Mouse (Mus musculus): ENCODE results near the gene Lpcat1. TPM values are rescaled to one million over a fixed set of nuclear protein-coding genes. Genes with fewer than 3 reads are reported as not detected.

Lpcat1 gene
- 15.7 and 18.0 TPM in 2 replicates for polyA plus RNA-seq (2015; fragmentation: Nextera tagmentation; extraction: Ambion mirVana)

DNA sequence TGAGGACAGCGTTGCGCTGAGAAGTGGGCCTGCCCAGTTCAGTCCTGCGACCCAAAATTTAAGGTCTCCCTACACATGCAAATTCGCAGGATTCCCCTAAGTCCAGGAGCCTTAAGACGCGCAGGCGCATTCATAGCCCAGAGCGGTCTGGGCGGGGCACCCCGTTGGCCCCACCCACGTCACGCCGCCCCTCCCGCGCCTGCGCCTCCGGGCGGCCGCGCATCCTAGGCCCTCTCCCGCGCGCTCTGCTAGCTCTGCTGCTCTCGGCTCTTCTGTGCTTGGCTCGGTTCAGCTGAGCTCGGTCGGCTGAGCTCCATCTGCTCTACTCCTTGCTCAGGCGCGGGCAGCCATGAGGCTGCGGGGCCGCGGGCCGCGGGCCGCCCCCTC lies at the start of gene Lpcat1:
TSS of gene Lpcat1 (plus strand) at position 164 of the 387 bp plus-strand sequence.
- peak; percentile 88 for DNase-seq (ENCODE audit: low spot score)

DNA sequence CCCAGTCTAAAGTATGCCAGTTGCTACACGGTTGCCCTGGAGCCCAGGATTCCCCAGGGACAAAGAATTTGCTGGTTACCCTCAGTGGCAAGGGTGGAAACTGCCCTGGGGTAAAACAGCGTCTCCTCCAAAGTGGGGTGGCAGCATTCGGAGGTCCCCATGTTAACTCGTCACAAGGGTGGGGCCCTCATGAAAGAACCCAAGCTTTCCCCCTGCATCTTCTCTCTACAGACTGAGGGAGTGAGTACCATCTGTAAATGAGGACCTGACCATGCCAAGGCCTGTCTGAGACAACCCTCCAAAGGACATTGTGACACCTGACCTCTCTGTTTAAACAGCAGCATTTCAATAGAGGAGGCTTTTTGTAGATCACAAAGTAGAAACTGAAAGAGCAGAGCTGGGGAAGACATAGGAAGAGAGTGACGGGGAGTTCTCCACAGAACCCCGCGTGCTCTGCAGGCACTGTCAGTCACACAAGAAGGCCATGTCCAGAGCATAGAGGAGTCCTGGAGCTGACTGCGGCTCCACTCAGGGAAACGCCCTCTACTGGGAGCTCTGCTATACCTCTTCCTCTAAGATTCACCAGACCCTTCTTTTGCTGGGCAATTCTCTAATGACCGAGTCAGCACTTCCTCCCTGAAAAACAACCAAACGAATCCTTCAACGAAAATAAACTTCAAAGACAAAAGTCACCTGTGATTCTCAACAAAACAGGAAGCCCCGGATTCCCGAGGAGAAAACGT lies 49.3 kb upstream of the Lpcat1 start:
- peak; percentile 8 for DNase-seq (ENCODE audit: low spot score)

DNA sequence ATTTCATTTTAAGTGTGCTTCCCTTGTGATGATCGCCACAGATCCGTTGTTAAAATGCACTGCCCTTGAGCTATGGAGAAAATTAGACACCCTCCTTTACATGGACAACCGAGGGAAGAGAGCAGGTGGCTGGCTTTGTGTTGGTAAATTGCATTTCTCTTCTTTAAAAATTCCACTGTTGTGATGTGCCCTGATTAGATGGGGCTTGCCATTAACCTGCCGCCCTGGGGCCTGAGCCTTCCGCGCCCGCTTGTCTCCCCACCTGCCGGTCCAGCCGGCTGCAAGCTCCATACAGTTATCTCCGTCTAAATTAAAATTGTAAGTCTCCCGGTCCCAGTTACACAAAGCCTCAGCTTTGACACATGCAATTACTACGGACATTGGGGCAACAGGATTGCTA lies 48.7 kb upstream of the Lpcat1 start:
- no peak for DNase-seq (ENCODE audit: low spot score)

DNA sequence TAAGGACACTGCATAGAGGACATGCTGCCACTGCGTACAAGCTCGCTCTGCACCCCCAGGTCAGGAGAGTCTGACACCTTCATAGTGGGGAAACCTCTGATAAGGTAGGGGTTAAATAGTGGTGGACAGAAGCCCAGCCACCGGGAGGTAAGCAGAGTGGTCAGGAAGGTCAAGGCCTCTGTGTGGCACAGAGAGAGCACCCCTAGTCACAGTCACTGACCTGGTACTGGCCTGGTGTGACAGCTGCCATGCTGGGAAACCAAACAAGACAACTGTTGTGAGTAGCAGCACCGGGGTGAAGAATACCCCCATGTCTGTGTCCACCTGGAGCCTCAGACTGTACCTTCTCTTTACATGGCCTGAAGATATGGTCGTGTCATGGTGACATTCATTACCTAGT lies 47.8 kb upstream of the Lpcat1 start:
- DNase-seq (ENCODE audit: low spot score) = no peak

DNA sequence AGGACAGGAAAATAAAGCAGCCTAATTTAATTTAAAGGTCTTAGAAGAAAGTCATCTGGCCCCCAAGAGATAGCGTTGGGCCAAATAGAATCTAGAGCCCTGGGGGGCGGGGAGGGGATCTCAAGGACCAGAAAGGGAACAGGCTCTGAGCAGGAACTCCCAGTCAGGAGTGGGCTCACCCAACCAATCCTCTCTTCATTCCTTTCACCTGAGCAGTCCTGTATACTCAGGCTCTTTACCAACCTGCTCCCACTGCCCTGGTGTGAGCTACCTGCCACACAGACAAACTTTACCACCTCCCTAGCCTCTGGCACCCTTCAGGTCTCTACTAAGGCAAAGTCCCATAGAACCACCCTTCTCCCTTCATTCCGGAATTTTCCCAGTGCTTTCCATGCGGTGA lies 44.0 kb upstream of the Lpcat1 start:
- DNase-seq (ENCODE audit: low spot score) = no peak

DNA sequence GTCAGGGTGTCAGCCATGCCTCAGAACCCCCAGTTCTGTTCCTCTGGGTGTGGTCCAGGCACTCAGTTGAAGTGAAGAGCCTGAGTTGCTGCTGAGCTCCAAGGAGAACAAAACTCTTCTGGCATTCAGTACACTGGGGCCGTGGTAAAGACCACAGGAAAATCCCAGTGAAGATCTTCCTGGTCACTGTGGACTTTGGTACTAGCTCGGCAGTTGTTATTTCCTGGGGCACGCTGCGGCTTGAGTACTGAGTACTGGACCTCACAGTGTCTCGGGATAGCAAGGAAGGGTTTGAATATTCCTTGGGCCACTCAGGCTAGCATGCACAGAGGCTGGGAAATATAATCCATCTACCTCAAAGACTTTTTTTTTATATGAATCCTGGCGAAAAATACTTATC lies 42.0 kb upstream of the Lpcat1 start:
- DNase-seq (ENCODE audit: low spot score) = no peak

DNA sequence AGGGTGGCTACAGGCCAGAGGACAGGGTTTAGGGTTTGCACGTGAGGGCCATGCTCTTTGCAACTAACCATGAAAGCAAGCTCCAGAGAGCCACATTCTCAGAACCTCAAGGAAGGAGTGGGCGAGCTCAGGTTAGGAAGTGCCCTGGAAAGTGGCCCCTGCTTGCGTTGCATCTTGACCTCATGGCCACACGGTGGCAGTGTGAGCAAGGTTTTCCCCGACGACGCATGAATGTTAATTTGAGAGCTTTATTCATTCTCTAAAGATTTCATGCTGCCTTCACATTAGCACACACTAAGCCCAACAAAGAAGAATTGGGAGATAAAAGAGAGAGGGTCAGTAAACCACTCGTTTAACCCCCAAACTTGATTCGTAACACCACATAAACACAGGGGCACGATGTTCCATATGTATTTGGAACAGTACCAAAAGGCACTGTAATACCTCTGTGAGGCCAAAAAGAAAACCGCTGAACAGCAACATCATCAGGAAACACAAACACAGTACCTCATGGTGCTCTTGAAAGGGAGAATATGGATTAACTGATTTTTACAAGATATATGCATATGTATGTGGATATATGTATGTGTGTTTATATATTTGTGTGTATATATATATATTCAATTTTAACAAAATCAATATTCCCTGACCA lies 41.0 kb upstream of the Lpcat1 start:
- DNase-seq (ENCODE audit: low spot score) = peak; percentile 69

DNA sequence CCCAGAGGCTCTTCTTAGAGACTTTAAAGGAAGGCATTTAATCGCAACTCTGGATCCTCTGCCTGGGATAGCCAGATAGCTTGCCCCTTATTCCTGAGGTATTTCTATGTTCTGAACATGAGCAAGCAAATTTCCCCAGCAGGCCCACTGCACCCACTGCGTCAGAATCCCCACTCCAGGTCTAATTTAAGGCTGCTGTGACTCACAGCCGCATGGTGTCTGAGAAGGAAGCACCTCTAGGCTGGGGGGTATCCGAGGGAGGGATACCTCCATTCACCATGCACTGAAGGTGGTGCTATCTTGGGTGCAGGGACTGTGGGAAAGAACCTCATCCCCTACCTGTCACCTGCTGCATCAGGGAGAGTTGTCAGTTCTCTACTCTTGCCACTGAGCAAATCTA lies 40.4 kb upstream of the Lpcat1 start:
- no peak for DNase-seq (ENCODE audit: low spot score)

DNA sequence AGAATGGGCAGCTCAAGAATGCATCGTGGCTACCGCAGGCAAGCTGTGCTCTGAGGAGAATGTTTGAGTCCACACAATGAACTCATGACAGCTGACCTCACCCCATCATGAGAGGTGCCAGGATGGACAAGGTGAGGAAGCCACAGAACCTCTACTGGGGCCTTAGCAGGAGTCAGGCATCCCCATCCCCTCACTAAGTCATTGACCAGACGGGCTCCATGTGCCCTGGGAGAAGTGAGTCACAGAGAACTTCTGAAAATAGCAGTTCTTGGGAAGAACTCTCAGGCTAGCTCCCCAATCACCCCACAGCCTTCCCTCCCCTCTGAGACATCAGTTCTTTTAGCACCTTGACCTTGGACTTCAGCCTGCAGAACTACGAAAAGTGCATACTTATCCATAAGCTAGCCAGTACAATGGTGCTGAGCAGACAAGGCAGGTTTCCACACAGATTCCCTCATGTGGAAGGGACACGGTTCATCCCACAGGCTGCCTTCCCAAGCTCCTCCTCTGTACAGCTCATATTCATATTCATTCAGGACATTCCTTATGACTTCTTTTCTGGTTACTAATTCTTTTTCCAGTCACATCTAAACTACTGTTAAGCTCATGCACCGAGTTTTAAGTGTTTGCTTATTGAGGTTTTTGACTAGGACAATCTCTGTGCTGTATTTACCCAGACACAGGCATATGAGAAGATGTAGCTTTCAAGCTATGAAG lies 37.2 kb upstream of the Lpcat1 start:
- no peak for DNase-seq (ENCODE audit: low spot score)

DNA sequence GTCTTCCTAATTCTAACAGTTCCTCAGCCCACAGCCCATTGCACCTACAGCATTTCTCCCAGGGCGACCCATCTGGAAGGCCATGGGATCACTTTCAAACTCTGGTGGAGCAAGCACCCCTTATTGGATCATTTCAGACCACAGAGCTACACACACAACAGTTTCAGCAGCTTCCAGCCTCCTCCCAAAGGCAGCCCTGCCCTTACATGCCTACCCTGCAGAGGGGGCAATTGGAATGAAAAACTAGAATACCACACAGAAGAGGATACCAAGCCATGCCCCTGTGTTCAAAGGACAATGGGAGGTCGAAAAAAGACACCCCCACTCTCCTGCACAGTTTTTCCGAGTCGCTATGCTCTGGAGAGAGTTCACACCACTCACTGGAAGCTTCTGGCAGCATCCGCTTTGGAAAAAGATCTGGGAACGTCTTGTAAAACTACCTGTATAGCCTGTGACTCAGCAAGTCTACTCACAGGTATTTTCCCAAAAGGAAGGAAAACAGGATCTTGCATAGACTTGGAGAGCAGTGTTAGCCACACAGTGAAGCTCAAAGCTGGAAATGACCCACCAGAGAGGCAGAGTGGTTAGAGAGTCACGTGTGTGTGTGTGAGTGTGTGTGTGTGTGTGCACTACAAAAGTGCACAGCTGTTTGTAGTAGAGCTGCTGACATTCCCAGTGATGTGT lies 34.4 kb upstream of the Lpcat1 start:
- no peak for DNase-seq (ENCODE audit: low spot score)

DNA sequence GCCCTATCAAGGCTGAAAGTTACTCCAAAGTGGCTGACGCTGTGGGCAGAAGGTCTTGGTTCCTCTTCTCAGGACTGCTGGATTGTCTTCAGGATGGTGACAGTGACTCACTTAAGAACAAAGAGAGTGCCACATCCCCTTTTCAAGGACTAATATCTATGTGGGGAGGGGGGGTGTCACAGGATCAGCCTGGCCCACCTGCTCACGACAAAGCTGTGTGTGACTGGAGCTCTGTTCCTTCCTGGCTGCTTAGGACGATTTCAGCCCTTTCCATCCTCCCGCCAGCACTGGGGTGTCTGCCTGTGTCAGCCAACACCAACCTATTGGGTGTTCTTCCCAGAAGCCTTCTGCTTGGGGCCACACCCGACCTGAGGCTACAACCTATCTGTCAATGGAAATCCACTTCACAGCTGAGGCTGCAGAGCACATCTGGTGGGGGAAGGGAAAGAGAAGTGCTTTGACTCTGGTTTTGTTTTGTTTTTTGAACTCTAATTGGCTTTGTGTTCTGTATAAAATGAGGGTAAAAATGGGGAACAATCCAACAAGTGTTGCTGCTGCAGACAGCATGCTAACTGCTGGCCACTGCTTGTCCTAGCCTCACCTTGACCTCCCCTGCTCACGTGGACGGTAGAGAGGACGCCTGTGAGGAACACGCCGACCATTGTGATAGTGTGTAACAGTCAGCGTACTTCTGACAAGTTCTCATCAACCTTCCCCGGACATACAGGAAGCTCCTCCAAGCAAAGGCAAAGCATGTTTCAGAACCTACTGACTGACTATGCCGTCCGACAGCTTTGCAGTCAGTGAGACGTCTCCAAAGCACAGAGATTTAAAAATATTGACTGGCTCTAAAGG lies 33.1 kb upstream of the Lpcat1 start:
- DNase-seq (ENCODE audit: low spot score) = peak; percentile 10

DNA sequence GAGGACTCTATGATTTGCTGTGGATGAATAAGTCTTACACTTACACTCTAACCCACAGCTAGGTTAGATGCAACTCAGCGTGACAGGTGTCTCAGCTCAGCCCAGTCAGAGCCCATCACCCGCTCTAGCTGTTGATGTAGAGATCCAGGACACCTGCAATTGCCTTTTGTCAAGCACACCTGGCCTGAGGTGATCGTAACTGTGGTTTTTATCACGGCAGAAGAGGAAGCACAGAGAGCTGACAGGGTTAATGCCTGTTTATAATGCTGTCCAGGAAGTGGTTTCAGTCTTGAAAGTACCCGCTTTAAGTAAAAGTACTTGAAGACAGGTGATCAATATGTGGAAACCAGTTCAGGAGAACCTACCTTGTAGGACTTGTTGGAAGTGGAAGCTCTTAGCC lies 32.3 kb upstream of the Lpcat1 start:
- peak; percentile 32 for DNase-seq (ENCODE audit: low spot score)

DNA sequence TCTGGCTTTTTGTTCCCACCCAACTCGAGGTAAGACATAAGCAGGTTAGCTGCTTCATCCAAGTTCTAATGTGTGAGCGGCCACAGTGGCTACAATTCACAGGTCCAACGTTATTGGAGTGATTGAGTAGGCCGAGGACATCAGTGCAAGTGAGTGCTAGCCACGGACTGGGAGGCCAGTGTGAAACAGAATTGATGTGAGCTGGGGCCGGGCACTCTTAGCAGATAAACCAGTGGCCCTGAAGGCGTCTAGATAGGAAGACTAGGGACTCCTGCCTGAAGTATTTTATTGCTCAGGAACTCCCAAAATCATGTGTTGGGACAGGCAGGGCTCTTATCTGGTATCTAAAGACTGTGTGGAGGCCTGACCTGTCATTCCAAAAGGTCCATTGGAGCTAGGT lies 31.3 kb upstream of the Lpcat1 start:
- DNase-seq (ENCODE audit: low spot score) = no peak

DNA sequence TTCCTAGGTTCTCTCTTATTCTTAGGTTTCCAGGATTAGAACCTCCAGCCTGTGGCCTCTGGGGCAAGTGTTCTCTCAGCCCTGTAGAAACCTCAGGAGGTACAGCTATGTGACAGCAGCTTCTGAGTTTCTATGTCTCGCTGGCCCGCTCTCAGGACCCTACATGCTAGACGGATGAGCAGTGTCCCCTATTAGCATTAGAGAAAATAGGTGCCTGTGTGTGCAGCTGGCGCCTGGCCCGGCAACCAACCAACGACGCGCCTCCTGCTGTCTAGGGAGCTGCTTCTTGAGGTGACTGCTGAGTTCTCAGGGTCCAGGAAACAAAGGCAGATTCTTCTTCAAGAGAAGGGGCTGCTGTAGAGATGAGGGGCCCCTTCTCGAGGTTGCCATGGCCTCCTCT lies 27.9 kb upstream of the Lpcat1 start:
- no peak for DNase-seq (ENCODE audit: low spot score)

DNA sequence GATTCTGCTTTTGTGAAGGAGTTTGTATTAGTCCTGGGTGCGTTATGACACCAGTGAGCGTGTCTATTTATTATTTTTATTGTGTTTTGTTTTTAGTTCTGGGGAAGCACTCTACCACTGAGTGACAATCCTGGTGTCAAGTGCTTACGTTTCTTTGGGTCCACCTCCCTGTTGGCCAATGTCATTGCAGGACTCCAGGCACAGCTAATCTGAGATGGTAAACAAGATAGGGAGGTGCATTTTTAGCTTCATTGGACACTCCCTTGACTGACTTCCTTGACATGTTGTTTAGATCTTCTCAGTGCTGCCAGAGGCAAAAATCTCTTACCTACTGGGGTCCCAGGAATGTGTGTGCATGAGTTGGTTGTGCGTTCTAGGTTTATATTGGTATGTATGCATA lies 26.0 kb upstream of the Lpcat1 start:
- DNase-seq (ENCODE audit: low spot score) = no peak

DNA sequence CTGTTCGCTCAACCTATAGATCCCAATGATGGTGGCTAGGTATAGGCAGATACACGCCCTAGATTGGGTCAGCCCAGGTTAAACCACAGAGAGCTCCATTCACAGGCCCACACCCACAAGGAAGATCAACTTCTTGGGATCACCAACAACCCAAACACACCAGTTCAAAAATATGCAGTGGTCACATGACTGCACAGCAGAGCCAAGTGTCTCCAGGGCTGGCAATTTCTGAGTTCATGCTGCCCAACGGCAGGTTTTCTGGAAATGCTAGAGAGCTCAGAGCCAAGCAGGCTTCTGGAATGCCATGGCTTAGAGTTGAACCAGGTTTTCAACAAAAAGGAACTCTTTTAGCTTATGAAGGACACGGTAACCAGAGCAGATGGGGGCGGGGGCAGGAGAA lies 25.3 kb upstream of the Lpcat1 start:
- no peak for DNase-seq (ENCODE audit: low spot score)

DNA sequence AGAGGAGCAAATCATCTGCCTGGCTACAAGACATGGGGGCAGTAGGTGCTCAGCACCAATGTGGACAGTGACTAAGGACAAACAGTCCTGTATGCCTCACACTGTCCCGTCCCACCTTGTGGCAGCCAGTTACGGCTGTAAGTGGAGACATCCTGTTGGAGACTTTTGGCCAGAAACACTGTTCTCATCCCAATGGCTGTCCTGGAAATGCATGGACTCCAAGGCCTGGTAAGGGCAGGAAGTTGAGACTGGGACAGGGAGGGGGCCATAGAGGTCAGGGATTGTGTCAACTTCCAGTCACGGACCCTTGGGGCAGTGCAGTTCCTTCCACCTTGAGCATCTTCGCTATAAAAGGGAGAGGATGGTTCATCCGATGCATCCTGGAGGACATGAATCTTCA lies 24.6 kb upstream of the Lpcat1 start:
- no peak for DNase-seq (ENCODE audit: low spot score)

DNA sequence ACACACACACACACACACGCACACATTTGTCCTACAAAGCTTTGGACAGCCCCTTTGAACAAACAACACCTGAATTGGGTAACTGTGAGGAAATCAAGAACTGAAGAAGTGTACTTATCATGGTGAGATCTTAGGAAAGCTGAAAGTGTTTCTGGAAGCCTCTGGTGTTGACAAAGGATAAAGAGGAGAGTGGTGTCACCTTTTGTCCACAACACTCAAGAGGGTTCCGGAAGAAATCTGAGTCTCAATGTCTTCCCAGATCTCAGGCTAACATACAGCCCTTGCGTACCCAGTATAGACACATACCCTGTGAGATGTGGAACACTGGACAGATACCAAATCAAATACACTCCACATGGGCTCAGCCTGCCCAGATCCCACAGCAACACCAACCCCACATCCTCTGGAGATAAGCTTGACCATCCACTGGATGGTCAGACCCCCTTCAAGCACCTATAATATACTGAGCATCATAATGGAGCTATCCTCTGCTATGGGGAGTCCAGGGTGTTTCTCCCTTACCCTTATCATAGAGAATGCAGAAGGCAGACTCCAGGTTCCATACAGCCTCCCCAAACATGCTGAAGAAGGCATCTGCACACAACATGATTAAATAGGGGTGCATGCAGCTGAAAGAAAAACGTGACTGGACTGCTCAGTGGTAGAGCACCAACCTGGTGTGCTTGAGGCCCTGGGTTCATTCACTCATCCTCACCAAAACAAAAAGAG lies 23.7 kb upstream of the Lpcat1 start:
- DNase-seq (ENCODE audit: low spot score) = no peak

DNA sequence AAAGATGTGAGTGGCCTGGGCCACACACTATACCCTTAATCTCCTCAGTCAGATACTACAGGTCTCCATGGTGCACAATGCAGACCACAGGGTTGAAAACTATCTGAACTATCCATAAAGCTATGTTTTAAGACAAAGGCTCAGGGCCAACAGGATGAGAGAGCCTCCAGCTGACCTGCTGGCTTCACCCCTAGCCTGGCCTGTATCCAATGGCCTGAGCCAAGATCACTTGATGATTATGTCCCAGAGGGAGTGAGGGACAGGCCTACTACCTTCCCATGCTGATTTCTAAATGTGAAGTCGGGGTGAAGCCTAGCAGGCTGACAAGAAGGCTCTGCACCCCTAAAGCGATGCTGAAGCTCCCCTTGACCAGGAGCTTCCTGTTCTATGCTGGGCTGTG lies 21.9 kb upstream of the Lpcat1 start:
- no peak for DNase-seq (ENCODE audit: low spot score)

DNA sequence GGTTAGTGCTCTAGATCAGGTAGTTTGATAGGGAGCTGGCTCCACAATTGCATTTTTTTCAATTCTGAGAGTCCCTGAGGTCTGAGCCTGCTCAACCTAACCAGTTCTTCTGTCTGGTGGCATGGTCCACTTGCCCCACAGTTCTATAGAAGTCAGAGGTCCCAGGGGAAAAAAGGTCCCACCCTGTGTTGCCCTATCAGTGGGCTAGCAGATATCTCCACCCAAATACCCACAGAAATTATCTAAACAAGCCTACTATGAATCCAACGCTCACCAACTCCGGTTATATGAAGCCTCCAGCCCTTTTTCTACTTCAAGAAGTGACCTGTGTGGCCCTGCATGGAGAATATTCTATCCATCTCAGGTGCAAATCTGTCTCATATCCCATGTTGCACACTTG lies 20.9 kb upstream of the Lpcat1 start:
- no peak for DNase-seq (ENCODE audit: low spot score)

All from thymus, postnatal 0 days (tissue).